ENCODE assay signal across 25 mouse cellular contexts in genomic region chr5:34533066-34533465, GRCm38 (mm10). TPM values are rescaled to one million over a fixed set of nuclear protein-coding genes. Genes with fewer than 3 reads are reported as not detected.
DNase-seq lines count a peak whose midpoint lies in the region; ATAC-seq and TF ChIP-seq lines count a peak whose summit lies in the region.
"Had no signal": no experiment of that assay in that cellular context is flagged by ENCODE, and none has a peak within 500 bp of the region (broad histone marks: within the 10 kb centered on the region; RNA-seq: fewer than 3 reads in every experiment).

No protein-coding gene starts in this region.

- no peaks in the 10 kb centered on the region for H3K27me3 ChIP-seq in heart, embryonic 13.5 days (replicated peaks)
- H3K27me3 ChIP-seq in spleen, adult 2 months (ENCODE audit: control insufficient read depth, insufficient read depth, low read length), result no peaks in the 10 kb centered on the region
- H3K27me3 ChIP-seq: embryonic facial prominence, embryonic 15.5 days; forebrain, embryonic 12.5 days; hindbrain, embryonic 13.5 days; midbrain, embryonic 15.5 days; neural tube, embryonic 12.5 days; Patski had no signal

- 0 out of 2 replicates have a peak overlapping the region, but pooled peaks have one; percentile 30 for H3K9ac ChIP-seq in heart, embryonic 13.5 days
- H3K9ac ChIP-seq: embryonic facial prominence, embryonic 15.5 days; forebrain, embryonic 12.5 days; forebrain, postnatal 0 days; hindbrain, embryonic 13.5 days; lung, embryonic 14.5 days; midbrain, embryonic 15.5 days; neural tube, embryonic 12.5 days had no signal

- peak overlapping the region; percentile 67 for H3K27ac ChIP-seq in heart, embryonic 13.5 days (replicated peaks)
- H3K27ac ChIP-seq in spleen, adult 2 months (ENCODE audit: insufficient read depth, low read length), result peak overlapping the region; percentile 64
- H3K27ac ChIP-seq in brown adipose tissue, adult 24 weeks (replicated peaks; ENCODE audit: low read depth, low read length), result peak overlapping the region; percentile 31; the same call in 1 of the 2 replicates
- H3K27ac ChIP-seq: embryonic facial prominence, embryonic 10.5 days; embryonic facial prominence, embryonic 15.5 days; forebrain, embryonic 12.5 days; hindbrain, embryonic 13.5 days; midbrain, embryonic 10.5 days; midbrain, embryonic 15.5 days; neural tube, embryonic 12.5 days had no signal

- TF ChIP-seq POLR2A in spleen, adult 2 months (IDR thresholded peaks at IDR 0.05; ENCODE audit: low read depth, low read length), result no peak

- H3K36me3 ChIP-seq in heart, embryonic 13.5 days, result no peaks in the 10 kb centered on the region
- H3K36me3 ChIP-seq in spleen, adult 2 months (ENCODE audit: control insufficient read depth, insufficient read depth, low read length), result peaks cover 3% of the 10 kb centered on the region; the same call in 1 of the 2 replicates
- H3K36me3 ChIP-seq: embryonic facial prominence, embryonic 10.5 days; embryonic facial prominence, embryonic 15.5 days; forebrain, embryonic 12.5 days; hindbrain, embryonic 13.5 days; midbrain, embryonic 10.5 days; midbrain, embryonic 15.5 days; neural tube, embryonic 12.5 days had no signal

- no peak overlapping the region for H3K4me3 ChIP-seq in heart, embryonic 13.5 days
- no peak overlapping the region for H3K4me3 ChIP-seq in spleen, adult 2 months (ENCODE audit: extremely low read depth, insufficient read depth, insufficient read length)
- H3K4me3 ChIP-seq in brown adipose tissue, adult 24 weeks (ENCODE audit: insufficient read depth, low read depth, low read length), result no peak overlapping the region
- H3K4me3 ChIP-seq: embryonic facial prominence, embryonic 10.5 days; embryonic facial prominence, embryonic 15.5 days; forebrain, embryonic 12.5 days; hindbrain, embryonic 13.5 days; midbrain, embryonic 10.5 days; midbrain, embryonic 15.5 days; neural tube, embryonic 12.5 days had no signal

- H3K9me3 ChIP-seq in heart, embryonic 13.5 days, result no peaks in the 10 kb centered on the region
- H3K9me3 ChIP-seq: embryonic facial prominence, embryonic 10.5 days; embryonic facial prominence, embryonic 15.5 days; forebrain, embryonic 12.5 days; hindbrain, embryonic 13.5 days; midbrain, embryonic 10.5 days; midbrain, embryonic 15.5 days; neural tube, embryonic 12.5 days had no signal

- no peak overlapping the region for H3K4me2 ChIP-seq in heart, embryonic 13.5 days
- H3K4me2 ChIP-seq: embryonic facial prominence, embryonic 15.5 days; forebrain, embryonic 12.5 days; hindbrain, embryonic 13.5 days; lung, embryonic 14.5 days; midbrain, embryonic 15.5 days; neural tube, embryonic 12.5 days had no signal

- ATAC-seq in heart, embryonic 13.5 days (ENCODE audit: extremely low read depth, insufficient number of reproducible peaks, low FRiP score, low TSS enrichment), result no peak
- ATAC-seq: forebrain, postnatal 0 days; intestine, postnatal 0 days; midbrain, embryonic 15.5 days; Patski had no signal

- WGBS in heart, embryonic 13.5 days, result 60% methylated on average over 5 of the region's 5 CpGs
- WGBS in spleen, adult 2 months, result 81% methylated on average over 5 of the region's 5 CpGs

- peaks cover 24% of the 10 kb centered on the region for H3K4me1 ChIP-seq in heart, embryonic 13.5 days
- H3K4me1 ChIP-seq in spleen, adult 2 months (ENCODE audit: control insufficient read depth, insufficient read depth, insufficient read length), result peaks cover 62% of the 10 kb centered on the region
- H3K4me1 ChIP-seq in brown adipose tissue, adult 24 weeks (ENCODE audit: control insufficient read depth, insufficient read depth, insufficient read length, low read length), result peaks cover 16% of the 10 kb centered on the region
- H3K4me1 ChIP-seq: embryonic facial prominence, embryonic 10.5 days; forebrain, embryonic 12.5 days; hindbrain, embryonic 13.5 days; midbrain, embryonic 10.5 days; midbrain, embryonic 15.5 days; neural tube, embryonic 12.5 days had no signal

- no peak for TF ChIP-seq CTCF in spleen, adult 2 months (IDR thresholded peaks at IDR 0.05; ENCODE audit: extremely low read depth, insufficient read depth, insufficient read length, insufficient replicate concordance)

- no peak for DNase-seq in heart, adult 18-20 months
- no peak for DNase-seq in spleen, adult 2 months (ENCODE audit: low read depth in 1 of 2, low spot score in 2 of 2)
- DNase-seq in spleen, postnatal 4 days (ENCODE audit: low spot score in 2 of 2), result no peak
- DNase-seq in thymus, postnatal 25 days, result no peak
- DNase-seq in right cerebral cortex, postnatal 14 days, result no peak
- DNase-seq: adrenal gland, postnatal 10 days; cerebellum, adult 18-20 months; forebrain, postnatal 0 days; gastrocnemius, postnatal 10 days; kidney, adult 9 months; kidney, postnatal 10 days; lung, embryonic 14.5 days; lung, postnatal 14 days; thymus, adult 2 months had no signal

RNA-seq across cellular contexts. Expression of gene Sh3bp2, which starts 7.4 kb away (rescaled TPM):
- polyA plus RNA-seq in heart, embryonic 13.5 days (2015; fragmentation: Nextera tagmentation; extraction: Ambion mirVana), result 3.9 and 4.9 TPM in 2 replicates
- 1 to 10 TPM; 2.6 to 3.2 TPM for total RNA-seq in heart, adult 18-20 months (2021)
- polyA plus RNA-seq in spleen, adult 2 months (2012; rRNA removed), result 50.7 and 51.3 TPM in 2 replicates
- polyA plus RNA-seq in brown adipose tissue, adult 24 weeks (2012; ENCODE audit: insufficient read depth, insufficient read length, missing spikeins), result 2.7 and 3.0 TPM in 2 replicates

RNA-seq across cellular contexts. Expression of gene Tnip2, which starts 19.3 kb away (rescaled TPM):
- 14.6 and 18.8 TPM in 2 replicates for polyA plus RNA-seq in heart, embryonic 13.5 days (2015; fragmentation: Nextera tagmentation; extraction: Ambion mirVana)
- total RNA-seq in heart, adult 18-20 months (2021), result 1 to 10 TPM; 5.7 to 5.9 TPM
- polyA plus RNA-seq in spleen, adult 2 months (2012; rRNA removed), result 23.3 and 27.4 TPM in 2 replicates
- 4.3 and 4.8 TPM in 2 replicates for polyA plus RNA-seq in brown adipose tissue, adult 24 weeks (2012; ENCODE audit: insufficient read depth, insufficient read length, missing spikeins)

RNA-seq across cellular contexts. Expression of gene Add1, which starts 40.4 kb away (rescaled TPM):
- 143 and 144 TPM in 2 replicates for polyA plus RNA-seq in heart, embryonic 13.5 days (2015; fragmentation: Nextera tagmentation; extraction: Ambion mirVana)
- total RNA-seq in heart, adult 18-20 months (2021), result 100 to 1,000 TPM; 124 to 133 TPM
- polyA plus RNA-seq in spleen, adult 2 months (2012; rRNA removed), result 152 and 170 TPM in 2 replicates
- polyA plus RNA-seq in brown adipose tissue, adult 24 weeks (2012; ENCODE audit: insufficient read depth, insufficient read length, missing spikeins), result 62.4 and 72.7 TPM in 2 replicates
